Mouse (Mus musculus) T-helper 17 cell (primary cell): Measurements from ENCODE around the gene Hsp90ab1.

Experiments used
- in situ Hi-C, 2 experiments: fragments of 300-600 bp; cut with MboI, MseI; formaldehyde crosslinking; loops; 1 replicate in 1 of 2; 2 replicates in 1 of 2; pipeline ENCODE4 v1.15.1; 2025; ENCODE audit warnings: high pct_unique_total_duplicates in 2 of 2

Hsp90ab1 gene

GRCm38 (mm10) chr17:45582188-45582587 is 9.1 kb upstream of the Hsp90ab1 start:
- in situ Hi-C loops, result loop anchor here in 1 of 2 experiments (5.0 kb wide), 1 partner anchor 45 kb away; no protein-coding TSS in a partner anchor

DNA sequence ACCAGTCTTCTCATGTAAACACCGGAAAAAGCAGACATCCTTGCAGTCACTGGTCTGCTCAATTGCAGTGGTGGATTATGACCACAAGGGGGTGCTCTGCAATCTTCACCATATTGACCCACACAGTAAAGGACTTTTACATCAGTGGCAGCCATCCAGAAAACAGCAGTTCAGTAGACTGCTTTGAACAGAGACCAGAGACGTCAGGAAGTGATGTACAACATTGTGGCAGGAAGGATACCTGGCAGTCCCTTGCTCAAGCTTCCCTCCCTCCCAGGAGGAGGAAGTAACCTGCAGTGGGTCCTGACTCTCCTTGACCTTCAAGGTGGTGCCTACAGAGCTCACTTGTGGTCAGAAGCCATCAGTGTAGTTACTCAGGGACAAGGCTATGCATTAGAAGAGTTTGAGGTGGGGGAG is 8.5 kb upstream of the Hsp90ab1 start:
- in situ Hi-C loops, result loop anchor here in 1 of 2 experiments (5.0 kb wide), 1 partner anchor 46 kb away; no protein-coding TSS in a partner anchor

GRCm38 (mm10) chr17:45580958-45581477 is 7.9 kb upstream of the Hsp90ab1 start:
- in situ Hi-C loops, result loop anchor here in 1 of 2 experiments (5.0 kb wide), 1 partner anchor 46 kb away; no protein-coding TSS in a partner anchor

GRCm38 (mm10) chr17:45579554-45579953 is 6.5 kb upstream of the Hsp90ab1 start:
- in situ Hi-C loops, result loop anchor here in 1 of 2 experiments (5.0 kb wide), 1 partner anchor 578 kb away; no protein-coding TSS in a partner anchor

GRCm38 (mm10) chr17:45578843-45579242 is 5.8 kb upstream of the Hsp90ab1 start:
- in situ Hi-C loops, result loop anchor here in 1 of 2 experiments (5.0 kb wide), 1 partner anchor 578 kb away; no protein-coding TSS in a partner anchor

DNA sequence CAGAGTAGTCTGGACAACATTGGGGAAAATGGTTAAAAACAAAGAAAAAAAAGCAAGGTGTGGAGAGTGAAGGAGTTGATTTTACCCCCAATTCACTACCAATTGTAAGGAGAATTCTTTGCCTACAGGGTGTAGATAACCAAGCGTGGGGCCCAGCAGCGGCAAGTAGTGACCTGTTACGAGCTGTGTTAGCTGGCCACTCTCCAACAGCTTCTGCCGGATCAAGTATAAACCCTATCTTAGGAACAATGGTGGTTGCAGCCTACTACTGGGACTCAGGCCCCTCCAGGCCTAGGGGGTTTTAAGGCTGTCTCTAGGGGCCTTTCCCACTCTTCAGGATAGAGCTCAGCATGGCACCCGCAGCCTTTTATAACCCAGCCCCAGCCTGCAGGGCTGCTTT is 5.2 kb upstream of the Hsp90ab1 start:
- in situ Hi-C loops, result loop anchor here in 1 of 2 experiments (5.0 kb wide), 1 partner anchor 579 kb away; no protein-coding TSS in a partner anchor

DNA sequence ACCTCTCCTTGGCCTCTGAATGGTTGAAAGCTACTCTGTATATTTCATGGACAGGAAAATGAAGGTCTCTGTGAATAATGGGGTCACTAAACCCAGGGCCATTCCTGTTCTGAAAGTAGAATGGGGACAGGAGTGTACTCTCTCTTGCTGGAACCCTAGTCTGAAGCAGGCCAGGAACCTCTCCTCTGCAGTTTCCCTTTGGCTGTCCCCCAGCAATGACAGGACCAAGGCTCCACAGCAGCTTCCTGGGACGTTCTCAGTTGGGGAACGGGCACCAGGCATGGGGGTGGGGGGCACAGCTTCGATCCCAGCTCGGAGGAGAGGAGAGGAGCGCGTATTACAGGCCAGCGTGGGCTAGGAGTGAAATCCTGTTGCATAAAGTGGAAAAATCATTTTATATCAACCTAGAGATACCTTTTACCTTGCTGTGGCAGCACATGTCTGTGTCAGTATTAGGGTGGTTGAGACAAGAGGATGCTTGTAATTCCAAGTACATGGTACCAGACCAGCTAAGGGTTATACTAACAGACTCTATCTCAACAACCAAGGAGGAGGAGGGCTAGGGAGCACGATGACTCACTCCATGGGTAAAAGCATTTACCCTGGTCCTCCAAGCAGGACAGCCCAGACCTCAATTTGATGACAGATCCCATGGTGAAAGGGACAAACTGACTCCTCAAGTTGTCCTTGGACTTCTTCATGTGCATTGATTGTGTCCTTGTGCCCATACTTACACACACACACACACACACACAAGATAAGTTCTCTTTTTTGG is 2.2 kb upstream of the Hsp90ab1 start:
- in situ Hi-C loops, result loop anchor here in 1 of 2 experiments (5.0 kb wide), 1 partner anchor 582 kb away; no protein-coding TSS in a partner anchor

DNA sequence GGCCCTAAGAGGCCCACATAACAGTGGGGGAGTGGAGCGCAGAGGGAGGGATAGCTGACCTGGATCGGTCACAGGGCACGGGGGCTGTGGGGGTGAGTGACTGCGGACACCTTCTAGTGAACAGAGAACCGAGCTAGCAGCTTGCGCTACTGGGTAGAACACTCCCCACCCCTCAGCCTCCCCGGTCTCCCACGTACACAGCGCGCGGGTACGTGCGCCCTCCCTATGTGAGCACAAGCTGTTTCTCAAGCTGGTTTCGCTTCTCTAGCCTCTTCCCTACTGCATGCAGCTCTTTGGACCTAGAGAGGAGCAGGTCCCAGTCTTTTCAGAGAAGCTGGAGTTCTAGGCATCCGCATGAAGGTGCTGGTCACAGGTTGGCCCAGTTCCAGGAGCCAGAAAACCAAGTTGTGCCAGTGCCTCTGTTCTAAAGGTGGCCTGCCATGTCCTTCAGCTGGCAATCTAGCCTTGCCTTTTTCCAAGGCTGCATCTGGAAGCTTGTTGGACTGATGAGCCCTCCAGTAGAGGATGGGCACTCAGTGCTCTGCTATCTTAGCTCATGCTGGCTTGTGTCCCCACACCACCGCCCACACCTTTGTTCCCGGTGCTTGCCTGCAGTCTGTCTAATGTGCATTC is 1.2 kb upstream of the Hsp90ab1 start:
- in situ Hi-C loops, result no loop called here

DNA sequence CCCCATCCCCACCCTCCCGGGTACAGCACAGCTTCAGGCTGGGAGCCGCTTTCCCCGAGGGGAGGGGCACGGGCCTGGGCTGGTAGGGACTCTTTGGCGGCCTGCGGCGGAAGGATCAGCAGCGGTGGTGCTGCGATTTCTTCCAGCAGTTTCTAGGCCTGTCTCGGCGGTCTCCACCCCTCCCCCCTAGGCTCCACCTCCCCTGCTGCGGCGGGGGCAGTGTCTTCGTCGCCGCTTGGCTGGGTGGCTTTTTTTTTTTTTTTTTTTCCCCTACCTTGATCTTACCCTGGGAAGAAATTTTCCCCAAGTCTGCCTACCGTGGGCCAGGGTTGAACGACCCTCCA is 681 bp upstream of the Hsp90ab1 start:
- in situ Hi-C loops, result no loop called here

DNA sequence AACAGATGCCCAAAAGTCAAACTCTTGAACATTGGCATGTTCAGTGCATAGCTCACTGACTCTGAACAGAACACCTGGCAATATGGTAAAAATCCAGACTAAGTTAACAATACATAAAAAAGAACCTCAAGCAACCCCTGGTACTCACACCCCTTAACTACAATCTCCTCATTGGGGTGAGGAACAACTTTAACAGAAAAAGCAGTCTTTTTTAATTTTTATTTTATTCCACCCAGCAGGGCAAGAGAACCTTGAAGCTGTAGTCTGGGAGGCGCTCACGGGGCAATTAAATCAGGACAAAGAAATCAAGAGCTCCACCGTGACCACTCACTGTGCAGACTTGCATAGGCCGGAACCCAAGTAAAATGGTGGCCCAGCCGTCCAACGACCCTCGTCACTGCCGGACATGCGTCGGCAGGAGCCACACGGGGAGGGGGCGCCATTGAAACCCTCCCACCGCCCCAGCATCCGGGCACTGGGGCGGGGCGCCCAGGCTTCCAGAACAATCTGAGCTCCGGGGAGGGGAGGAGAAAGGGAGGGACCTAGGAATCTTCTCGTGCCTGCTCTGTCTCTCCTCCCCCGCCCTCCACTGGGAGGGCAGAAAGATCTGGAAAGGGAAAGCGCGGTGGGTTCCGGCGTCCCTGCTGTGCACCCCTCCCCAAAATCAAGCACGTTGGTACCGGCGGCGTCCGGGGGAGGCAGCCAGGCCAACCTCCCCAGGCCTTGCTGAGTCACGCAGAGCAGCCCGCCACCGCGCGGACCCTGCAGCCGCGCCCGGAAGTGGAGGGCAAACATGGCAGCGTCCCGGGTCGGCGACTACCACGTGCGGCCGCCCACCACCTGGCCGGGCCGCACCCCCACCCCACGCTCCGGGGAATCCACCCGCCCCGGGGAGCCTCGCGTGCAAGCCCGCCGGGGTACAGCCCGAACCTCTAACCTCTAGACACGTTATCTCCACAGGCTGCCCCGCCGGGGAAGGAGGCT is 676 bp downstream of the Hsp90ab1 start:
- in situ Hi-C loops, result no loop called here

GRCm38 (mm10) chr17:45569999-45570398 is 3.1 kb downstream of the Hsp90ab1 start:
- in situ Hi-C loops, result no loop called here

DNA sequence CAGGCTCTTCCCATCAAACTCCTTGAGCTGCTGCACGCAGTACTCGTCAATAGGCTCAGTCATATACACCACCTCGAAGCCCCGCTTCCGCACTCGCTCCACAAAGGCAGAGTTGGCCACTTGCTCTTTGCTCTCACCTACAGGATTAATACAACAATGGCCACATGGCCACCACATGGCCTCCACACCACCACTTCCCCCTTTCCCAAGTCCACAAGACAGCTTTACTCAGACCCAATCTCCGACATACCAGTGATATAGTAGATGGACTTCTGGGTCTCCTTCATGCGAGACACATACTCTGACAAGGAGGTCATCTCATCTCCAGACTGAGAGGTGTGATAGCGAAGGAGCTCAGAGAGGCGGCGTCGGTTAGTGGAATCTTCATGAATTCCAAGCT is 4.1 kb downstream of the Hsp90ab1 start:
- in situ Hi-C loops, result no loop called here

GRCm38 (mm10) chr17:45567162-45567601 is 5.9 kb downstream of the Hsp90ab1 start:
- in situ Hi-C loops, result no loop called here

DNA sequence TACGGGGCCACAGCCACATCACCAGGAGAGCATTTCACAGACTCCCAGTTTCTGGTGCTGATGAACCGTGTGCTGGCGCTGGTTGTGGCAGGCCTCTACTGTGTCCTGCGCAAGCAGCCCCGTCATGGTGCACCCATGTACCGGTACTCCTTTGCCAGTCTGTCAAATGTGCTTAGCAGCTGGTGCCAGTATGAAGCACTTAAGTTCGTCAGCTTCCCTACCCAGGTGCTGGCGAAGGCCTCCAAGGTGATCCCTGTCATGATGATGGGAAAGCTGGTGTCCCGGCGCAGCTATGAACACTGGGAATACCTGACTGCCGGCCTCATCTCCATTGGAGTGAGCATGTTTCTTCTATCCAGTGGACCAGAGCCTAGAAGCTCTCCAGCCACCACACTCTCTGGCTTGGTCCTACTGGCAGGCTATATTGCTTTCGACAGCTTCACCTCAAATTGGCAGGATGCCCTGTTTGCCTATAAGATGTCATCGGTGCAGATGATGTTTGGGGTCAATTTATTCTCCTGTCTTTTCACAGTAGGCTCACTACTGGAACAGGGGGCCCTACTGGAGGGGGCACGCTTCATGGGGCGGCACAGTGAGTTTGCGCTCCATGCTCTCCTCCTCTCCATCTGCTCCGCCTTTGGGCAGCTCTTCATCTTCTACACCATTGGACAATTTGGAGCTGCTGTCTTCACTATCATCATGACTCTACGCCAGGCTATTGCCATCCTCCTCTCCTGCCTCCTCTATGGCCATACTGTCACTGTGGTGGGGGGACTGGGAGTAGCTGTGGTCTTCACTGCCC is 6.5 kb downstream of the Hsp90ab1 start:
- in situ Hi-C loops, result no loop called here

GRCm38 (mm10) chr17:45566031-45566359 is 7.1 kb downstream of the Hsp90ab1 start:
- in situ Hi-C loops, result no loop called here

- in situ Hi-C loops, result no loop called here
Observed at GRCm38 (mm10) chr17:45565103-45565502, 8.0 kb downstream of the Hsp90ab1 start.

GRCm38 (mm10) chr17:45564531-45565084 is 8.5 kb downstream of the Hsp90ab1 start:
- in situ Hi-C loops, result no loop called here

GRCm38 (mm10) chr17:45563655-45564530 is 9.2 kb downstream of the Hsp90ab1 start, which contains the start of gene Slc35b2:
Gene Slc35b2, plus strand, starts transcription at chr17:45563874.
- in situ Hi-C loops, result no loop called here

DNA sequence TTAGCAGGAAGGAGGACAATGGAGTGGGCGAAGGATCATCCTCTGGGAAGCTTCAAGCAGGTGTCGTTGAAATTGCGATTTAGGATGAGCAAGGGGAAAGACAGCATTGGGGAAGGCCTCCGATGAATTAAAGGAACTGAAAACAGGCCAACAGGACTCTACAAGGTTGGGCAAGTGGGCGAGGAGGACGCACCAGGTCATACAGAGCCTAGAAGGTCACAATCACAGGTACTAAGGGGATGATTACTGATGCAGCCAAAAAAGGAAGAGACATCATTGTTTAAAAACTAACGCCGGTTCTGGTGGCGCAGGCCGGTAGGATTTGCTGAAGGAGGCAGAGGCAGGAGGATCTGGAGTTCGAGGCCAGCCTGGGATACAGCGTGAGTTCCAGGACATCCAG is 9.9 kb downstream of the Hsp90ab1 start:
- in situ Hi-C loops, result no loop called here
